Mouse (Mus musculus) embryonic facial prominence, embryonic 12.5 days (tissue): ENCODE results near the gene Sema6b. TPM values are rescaled to one million over a fixed set of nuclear protein-coding genes. Genes with fewer than 3 reads are reported as not detected.
A peak's percentile ranks its signal among the peaks of the same experiment; 100 is the strongest.

Source experiments
- ATAC-seq: fragments of 200-750 bp; cut with Nextera tagmentation; 2 replicates; pipeline ENCODE4 v1.8.0; 2017; ENCODE audit not compliant: insufficient number of reproducible peaks, insufficient read depth, low FRiP score, low TSS enrichment
- H3K27ac ChIP-seq: fragments of 300-500 bp; sonication (generic); 2 replicates; pipeline ENCODE4 v1.5.1; 2016; ENCODE audit warnings: mild to moderate bottlenecking
- H3K27me3 ChIP-seq: fragments of 300-500 bp; sonication (generic); 2 replicates; pipeline ENCODE4 v1.6.1; 2016; ENCODE audit warnings: mild to moderate bottlenecking, moderate library complexity
- H3K36me3 ChIP-seq: fragments of 300-500 bp; sonication (generic); 2 replicates; pipeline ENCODE4 v1.6.1; 2016; ENCODE audit warnings: mild to moderate bottlenecking
- H3K4me1 ChIP-seq: fragments of 300-500 bp; sonication (generic); 2 replicates; pipeline ENCODE4 v1.6.1; 2016
- H3K4me2 ChIP-seq: fragments of 300-500 bp; sonication (generic); replicated peaks from 2 replicates; pipeline ENCODE4 v1.6.1; 2016; ENCODE audit warnings: mild to moderate bottlenecking, moderate library complexity
- H3K4me3 ChIP-seq: fragments of 300-500 bp; sonication (generic); 2 replicates; pipeline ENCODE4 v1.5.1; 2016; ENCODE audit warnings: mild to moderate bottlenecking
- H3K9ac ChIP-seq: fragments of 300-500 bp; sonication (generic); 2 replicates; pipeline ENCODE4 v1.6.1; 2016; ENCODE audit warnings: mild to moderate bottlenecking, moderate library complexity
- H3K9me3 ChIP-seq: fragments of 300-500 bp; sonication (generic); 2 replicates; pipeline ENCODE4 v1.6.1; 2016; ENCODE audit warnings: mild to moderate bottlenecking, moderate library complexity
- WGBS: fragments of 180-500 bp; shearing (Covaris S2); methylation state at CpG from one replicate; pipeline ENCODE4 v1.1.7; 2016; 5-methylcytosine and 5-hydroxymethylcytosine counted together
- microRNA-seq: library from miRNA; unstranded; fragments of <30 nt; microRNA quantifications from one replicate; pipeline ENCODE4, GENCODE M21; 2017
- polyA plus RNA-seq: library from polyadenylated mRNA; unstranded; fragments of >200 nt; fragmentation: Nextera tagmentation; extraction: Ambion mirVana; gene quantifications from 2 replicates; pipeline ENCODE4 v1.2.1, GENCODE M21; 2016

The Sema6b gene
- polyA plus RNA-seq, 1 experiment from 2014 or later, result 4.3 TPM

DNA sequence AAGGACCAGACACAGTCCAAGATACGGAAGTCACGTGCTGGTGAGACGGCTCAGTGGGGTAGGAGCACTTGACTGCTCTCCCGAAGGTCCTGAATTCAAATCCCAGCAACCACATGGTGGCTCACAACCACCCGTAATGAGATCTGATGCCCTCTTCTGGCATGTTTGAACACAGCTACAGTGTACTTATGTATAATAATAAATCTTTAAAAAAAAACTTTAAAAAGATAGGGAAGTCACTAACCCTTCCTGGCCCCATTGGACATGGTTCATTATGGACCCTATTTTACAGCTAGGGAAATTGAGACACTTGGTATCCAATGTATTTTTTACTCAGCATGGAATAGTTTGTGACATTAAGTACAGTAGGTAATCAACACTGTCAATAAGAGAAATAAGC lies 62.6 kb downstream of the Sema6b start:
- Histone ChIP-seq H3K27me3 (no peaks in the 10 kb centered on the region), H3K4me1 (peaks cover 34% of the 10 kb centered on the region), H3K4me3 (no peak overlapping the region), H3K9ac (no peak overlapping the region), H3K36me3 (peaks cover 8% of the 10 kb centered on the region), H3K9me3 (no peaks in the 10 kb centered on the region), H3K4me2 (no peak overlapping the region), H3K27ac (no peak overlapping the region)
- ATAC-seq, result no peak
- WGBS, result 89% methylated on average over 5 of the region's 5 CpGs

DNA sequence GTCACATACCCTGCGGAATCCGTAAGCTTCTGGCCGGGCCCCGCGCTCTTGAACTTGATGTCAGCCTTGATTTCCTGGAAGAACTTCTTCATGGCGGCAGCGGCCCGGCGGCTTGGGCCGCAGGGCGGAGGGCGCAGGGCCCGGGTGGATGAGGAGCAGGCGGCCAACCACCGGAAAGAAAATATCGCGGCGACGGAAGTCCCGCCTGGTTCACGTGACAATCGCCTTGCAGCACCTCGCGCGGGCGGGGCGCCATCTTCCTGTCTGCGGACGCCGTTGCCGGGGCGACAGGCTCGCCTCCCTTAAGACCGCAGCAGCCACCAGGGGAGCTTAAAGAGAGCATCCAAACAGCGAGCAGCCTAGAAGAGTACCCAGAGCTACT lies 65.3 kb downstream of the Sema6b start, which contains the start of gene Ubxn6:
TSS of gene Ubxn6 (minus strand) at position 202 of the 382 bp plus-strand sequence.
- H3K4me1 ChIP-seq, result peaks cover 17% of the 10 kb centered on the region
- no peaks in the 10 kb centered on the region for H3K27me3 ChIP-seq
- peak within 1 kb of the TSS; percentile 65 for H3K9ac ChIP-seq
- peaks cover 24% of the 10 kb centered on the region for H3K36me3 ChIP-seq
- H3K9me3 ChIP-seq, result no peaks in the 10 kb centered on the region
- under 1% methylated on average over 35 of the region's 35 CpGs for WGBS
- peak within 1 kb of the TSS; percentile 94 for H3K27ac ChIP-seq
- H3K4me3 ChIP-seq, result peak within 1 kb of the TSS; percentile 73
- ATAC-seq, result peak; percentile 44; the same call in 1 of the 2 replicates
- peak within 1 kb of the TSS; percentile 57 for H3K4me2 ChIP-seq

DNA sequence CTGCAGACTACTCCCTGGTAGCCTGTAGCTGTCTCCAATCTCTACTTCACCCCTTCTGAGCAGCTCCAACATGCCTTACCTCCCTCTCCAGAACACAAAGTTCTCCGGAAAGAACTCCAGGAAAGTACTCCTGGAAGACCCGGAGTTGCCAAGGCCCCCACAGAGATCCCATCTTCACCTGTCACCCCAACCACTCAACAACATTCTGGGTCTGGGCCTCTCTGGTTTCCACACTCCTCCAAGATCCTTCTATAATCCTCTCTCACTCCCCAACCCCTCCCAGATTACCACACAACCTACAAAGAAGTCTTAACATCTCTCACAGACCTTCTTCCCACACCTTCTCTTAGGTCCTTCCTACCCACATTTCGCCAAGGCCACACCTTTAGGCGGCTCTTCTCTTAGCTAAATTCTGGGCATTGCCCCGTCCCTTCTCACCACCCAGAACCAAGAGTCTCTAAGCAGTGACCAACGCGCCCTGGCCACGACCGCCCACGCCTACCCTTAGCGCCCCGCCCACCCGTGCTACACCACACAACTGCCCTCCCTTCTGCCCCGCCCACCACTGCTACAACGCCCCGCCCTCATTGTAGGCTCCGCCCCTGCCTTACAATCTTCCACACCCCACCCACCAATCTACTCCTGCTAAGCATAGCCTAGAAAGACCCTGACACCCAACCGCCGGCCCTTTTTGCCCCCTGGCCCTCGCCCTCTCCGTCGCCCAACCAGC lies 65.9 kb downstream of the Sema6b start:
- Histone ChIP-seq H3K9ac (peak overlapping the region; percentile 65), H3K27ac (peak overlapping the region; percentile 94), H3K4me2 (peak overlapping the region; percentile 57), H3K4me3 (peak overlapping the region; percentile 73), H3K36me3 (peaks cover 30% of the 10 kb centered on the region), H3K4me1 (peaks cover 17% of the 10 kb centered on the region), H3K27me3 (no peaks in the 10 kb centered on the region), H3K9me3 (no peaks in the 10 kb centered on the region)
- WGBS, result 8% methylated on average over 22 of the region's 22 CpGs
- ATAC-seq, result 0 out of 2 replicates have a peak, but pooled peaks have one; percentile 0

Small RNAs within 50 kb of the gene (microRNA-seq; reads per million reads assigned to microRNA genes)
- not detected for gene Gm44397

Other genes starting within 250 kb of the Sema6b start
- gene Zfp959, start 248.2 kb downstream of the Sema6b start, polyA plus RNA-seq, result 13.1 and 13.9 TPM in 2 replicates
- 4.9 and 6.2 TPM in 2 replicates for gene Zfp119b, start 190.8 kb downstream of the Sema6b start, polyA plus RNA-seq
- gene Ebi3, start 187.7 kb downstream of the Sema6b start, polyA plus RNA-seq, result 1.6 and 2.3 TPM in 2 replicates
- gene Yju2, start 181.2 kb downstream of the Sema6b start, polyA plus RNA-seq, result 26.8 and 28.3 TPM in 2 replicates
- 41.4 and 46.8 TPM in 2 replicates for gene Shd, start 169.9 kb downstream of the Sema6b start, polyA plus RNA-seq
- gene Fsd1, start 153.8 kb downstream of the Sema6b start, polyA plus RNA-seq, result 52.0 and 54.7 TPM in 2 replicates
- gene Stap2, start 134.8 kb downstream of the Sema6b start, polyA plus RNA-seq, result 6.4 and 8.0 TPM in 2 replicates
- 174 and 193 TPM in 2 replicates for gene Mpnd, start 134.6 kb downstream of the Sema6b start, polyA plus RNA-seq
- 173 and 175 TPM in 2 replicates for gene Sh3gl1, start 103.7 kb downstream of the Sema6b start, polyA plus RNA-seq
- 44.5 and 45.8 TPM in 2 replicates for gene Chaf1a, start 99.9 kb downstream of the Sema6b start, polyA plus RNA-seq
- 49.0 and 52.7 TPM in 2 replicates for gene Ubxn6, start 65.3 kb downstream of the Sema6b start, polyA plus RNA-seq
- gene Hdgfl2, start 60.7 kb downstream of the Sema6b start, polyA plus RNA-seq, result 173 and 179 TPM in 2 replicates
- 0.08 and 0.10 TPM in 2 replicates for gene Plin4, start 30.5 kb downstream of the Sema6b start, polyA plus RNA-seq
- gene Plin5, start 22.7 kb downstream of the Sema6b start, polyA plus RNA-seq, result 0.15 and 0.29 TPM in 2 replicates
- 0.15 and 0.23 TPM in 2 replicates for gene Lrg1, start 18.3 kb downstream of the Sema6b start, polyA plus RNA-seq
- gene Tnfaip8l1, start 22.1 kb upstream of the Sema6b start, polyA plus RNA-seq, result 12.4 and 13.0 TPM in 2 replicates
- gene Mydgf, start 43.6 kb upstream of the Sema6b start, polyA plus RNA-seq, result 71.0 and 76.2 TPM in 2 replicates
- gene Dpp9, start 78.6 kb upstream of the Sema6b start, polyA plus RNA-seq, result 41.4 and 43.4 TPM in 2 replicates
- 15.3 and 15.5 TPM in 2 replicates for gene Fem1a, start 116.5 kb upstream of the Sema6b start, polyA plus RNA-seq
- 2.7 and 3.5 TPM in 2 replicates for gene Ticam1, start 136.4 kb upstream of the Sema6b start, polyA plus RNA-seq
- 56.6 and 67.4 TPM in 2 replicates for gene Plin3, start 152.5 kb upstream of the Sema6b start, polyA plus RNA-seq
- gene Arrdc5, start 159.9 kb upstream of the Sema6b start, polyA plus RNA-seq, result not detected in 2 replicates
- gene Uhrf1, start 163.0 kb upstream of the Sema6b start, polyA plus RNA-seq, result 157 and 160 TPM in 2 replicates
- 54.6 and 58.8 TPM in 2 replicates for gene Kdm4b, start 185.7 kb upstream of the Sema6b start, polyA plus RNA-seq